Mouse (Mus musculus) CH12.LX (cell line): ENCODE measurements around the gene Anapc7.

Experiments used
- CHD2 ChIP-seq: IDR thresholded peaks from 2 replicates; pipeline ENCODE4 v1.6.1; 2011; ENCODE audit warnings: low read length, improper control_type of control experiment
- CTCF ChIP-seq, 2 experiments: IDR thresholded peaks in 1 of 2; conservative IDR thresholded peaks in 1 of 2; 2 replicates each; pipeline ENCODE4 v1.5.1; 2011 to 2012; ENCODE audit warnings: low read depth in 2 of 2, low read length in 2 of 2, improper control_type of control experiment in 1 of 2, inconsistent platforms in 1 of 2, mild to moderate bottlenecking in 1 of 2, moderate library complexity in 1 of 2
- E2F4 ChIP-seq: IDR thresholded peaks from 2 replicates; pipeline ENCODE4 v1.6.1; 2011; ENCODE audit warnings: low read depth, low read length, improper control_type of control experiment; ENCODE audit not compliant: insufficient replicate concordance
- ELF1 ChIP-seq: IDR thresholded peaks from 2 replicates; pipeline ENCODE4 v1.6.1; 2014; ENCODE audit warnings: low read depth, mild to moderate bottlenecking, inconsistent platforms, low read length, improper control_type of control experiment
- EP300 ChIP-seq: IDR thresholded peaks from 2 replicates; pipeline ENCODE4 v1.6.1; 2011; ENCODE audit warnings: low read length, improper control_type of control experiment
- GABPA ChIP-seq: IDR thresholded peaks from 2 replicates; pipeline ENCODE4 v1.6.1; 2012; ENCODE audit warnings: low read depth, low read length, improper control_type of control experiment, inconsistent platforms; ENCODE audit not compliant: insufficient replicate concordance
- KAT2A ChIP-seq: IDR thresholded peaks from 2 replicates; pipeline ENCODE4 v1.6.1; 2012; ENCODE audit warnings: low read length, improper control_type of control experiment, inconsistent platforms; ENCODE audit not compliant: insufficient replicate concordance
- MEF2A ChIP-seq: IDR thresholded peaks from 2 replicates; pipeline ENCODE4 v1.6.1; 2014; ENCODE audit warnings: low read depth, mild to moderate bottlenecking, inconsistent platforms, low read length, improper control_type of control experiment, borderline replicate concordance
- POLR2A ChIP-seq: IDR thresholded peaks from 2 replicates; pipeline ENCODE4 v1.6.1; 2011; ENCODE audit warnings: low read depth, mild to moderate bottlenecking, improper control_type of control experiment, low read length
- RAD21 ChIP-seq: IDR thresholded peaks from 2 replicates; pipeline ENCODE4 v1.6.1; 2011; ENCODE audit warnings: low read depth, mild to moderate bottlenecking, low read length, improper control_type of control experiment, moderate library complexity
- SMC3 ChIP-seq: IDR thresholded peaks from 2 replicates; pipeline ENCODE4 v1.6.1; 2011; ENCODE audit warnings: low read depth, low read length, improper control_type of control experiment
- TBP ChIP-seq: conservative IDR thresholded peaks from 2 replicates; pipeline ENCODE4 v1.6.1; 2011; ENCODE audit warnings: low read depth, low read length, improper control_type of control experiment
- USF1 ChIP-seq: IDR thresholded peaks from 2 replicates; pipeline ENCODE4 v1.6.1; 2014; ENCODE audit warnings: low read depth, mild to moderate bottlenecking, inconsistent platforms, low read length, improper control_type of control experiment
- ZMIZ1 ChIP-seq: IDR thresholded peaks from 2 replicates; pipeline ENCODE4 v1.6.1; 2012; ENCODE audit warnings: low read depth, mild to moderate bottlenecking, inconsistent platforms, low read length, improper control_type of control experiment

DNA sequence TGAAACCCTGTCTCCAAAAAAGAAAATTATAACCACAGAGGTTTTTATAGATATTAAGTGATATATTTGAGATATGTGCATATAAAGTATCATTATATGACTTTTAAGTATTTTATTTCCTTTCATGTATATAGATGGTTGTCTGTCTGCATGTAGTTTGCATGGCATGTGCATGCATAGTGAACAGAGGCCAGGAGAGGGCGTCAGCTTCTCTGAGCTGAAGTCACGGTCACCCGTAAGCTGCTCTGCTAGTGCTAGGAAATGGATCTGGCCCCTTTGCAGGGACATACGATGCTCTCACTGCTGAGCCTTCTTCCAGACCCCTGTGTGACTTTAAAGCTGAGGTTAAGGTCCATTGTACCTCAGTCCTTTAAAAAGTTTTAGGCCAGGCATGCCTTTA lies 13.0 kb downstream of the Anapc7 start:
- TF ChIP-seq RAD21 (no peak), SMC3 (no peak), GABPA (no peak), ZMIZ1 (no peak), TBP (no peak), POLR2A (no peak), CTCF (conservative IDR thresholded peaks at IDR 0.05 in 1 of 2, IDR thresholded peaks at IDR 0.05 in 1 of 2; ENCODE audit: low read depth in 2 of 2, low read length in 2 of 2) (peak in 1 of 2 experiments; percentile 20; a peak in 1 of 4 replicates), MEF2A (no peak), E2F4 (no peak), CHD2 (no peak), USF1 (no peak), KAT2A (no peak), ELF1 (no peak), EP300 (no peak)
